Comparison of ENCODE assay signal across 29 mouse cellular contexts in genomic region chr10:122025198-122025597, GRCm38 (mm10). TPM values are rescaled to one million over a fixed set of nuclear protein-coding genes. Genes with fewer than 3 reads are reported as not detected.
A peak's percentile ranks its signal among the peaks of the same experiment; 100 is the strongest.
DNase-seq lines count a peak whose midpoint lies in the region; ATAC-seq lines count a peak whose summit lies in the region.
"Had no signal": no experiment of that assay in that cellular context is flagged by ENCODE, and none has a peak within 500 bp of the region (broad histone marks: within the 10 kb centered on the region; RNA-seq: fewer than 3 reads in every experiment).

No protein-coding gene starts in this region.

- DNase-seq in heart, adult 11 months: peak; percentile 88
- no peak for DNase-seq in heart, postnatal 25 days (ENCODE audit: low spot score)
- DNase-seq in right cerebral cortex, postnatal 4 days: peak; percentile 37
- no peak for DNase-seq in right cerebral cortex, adult 2 months (ENCODE audit: low spot score in 2 of 2)
- DNase-seq in cerebellum, adult 18-20 months: no peak
- no peak for DNase-seq in cerebellum, adult 9-11 months
- DNase-seq: adrenal gland, adult 2 months; B cell, adult 2 months; cerebellum, adult 11-12 months; cerebellum, postnatal 25 days; gastrocnemius, postnatal 14 days; kidney, adult 2 months; liver; lung, postnatal 10 days; right cerebral cortex, adult 18-20 months; thymus, adult 18-20 months; thymus, postnatal 36 days had no signal

- peak; percentile 95 for ATAC-seq in heart, embryonic 15.5 days (replicated peaks; ENCODE audit: insufficient number of reproducible peaks, insufficient read depth, low FRiP score, low read depth)
- ATAC-seq: inflammation-experienced regulatory T-cells, adult 6 months; Patski had no signal

- H3K9ac ChIP-seq in heart, embryonic 15.5 days: no peak overlapping the region
- H3K9ac ChIP-seq: embryonic facial prominence, embryonic 15.5 days; hindbrain, embryonic 13.5 days; liver, embryonic 15.5 days; neural tube, embryonic 15.5 days had no signal

- 33% methylated on average over 6 of the region's 6 CpGs for WGBS in heart, embryonic 15.5 days

- H3K27me3 ChIP-seq in heart, embryonic 15.5 days: peaks cover 26% of the 10 kb centered on the region
- H3K27me3 ChIP-seq: CH12.LX; embryonic facial prominence, embryonic 15.5 days; hindbrain, embryonic 13.5 days; liver, embryonic 15.5 days; neural tube, embryonic 15.5 days; Patski had no signal

- 0 out of 2 replicates have a peak, but pooled peaks cover 4% of the 10 kb centered on the region for H3K9me3 ChIP-seq in heart, embryonic 15.5 days (replicated peaks)
- H3K9me3 ChIP-seq: embryonic facial prominence, embryonic 15.5 days; limb, embryonic 10.5 days; liver, embryonic 15.5 days; neural tube, embryonic 15.5 days had no signal

- no peak overlapping the region for H3K4me3 ChIP-seq in heart, embryonic 15.5 days
- H3K4me3 ChIP-seq: embryonic facial prominence, embryonic 15.5 days; hindbrain, embryonic 13.5 days; limb, embryonic 10.5 days; liver, embryonic 15.5 days; neural tube, embryonic 15.5 days had no signal

- H3K4me1 ChIP-seq in heart, embryonic 15.5 days (replicated peaks): peaks cover 20% of the 10 kb centered on the region

- peaks cover 4% of the 10 kb centered on the region; the same call in 1 of the 2 replicates for H3K36me3 ChIP-seq in heart, embryonic 15.5 days
- H3K36me3 ChIP-seq: G1E; liver, embryonic 15.5 days had no signal

- H3K4me2 ChIP-seq in heart, embryonic 15.5 days: no peak overlapping the region; the same call in 1 of the 2 replicates
- H3K4me2 ChIP-seq: embryonic facial prominence, embryonic 15.5 days; hindbrain, embryonic 13.5 days; liver, embryonic 15.5 days; midbrain, embryonic 11.5 days; neural tube, embryonic 15.5 days had no signal

- H3K27ac ChIP-seq in heart, embryonic 15.5 days: no peak overlapping the region; the same call in 1 of the 2 replicates
- H3K27ac ChIP-seq: embryonic facial prominence, embryonic 15.5 days; hindbrain, embryonic 13.5 days; kidney, postnatal 0 days; limb, embryonic 10.5 days; liver, embryonic 15.5 days; neural tube, embryonic 15.5 days had no signal

- intact Hi-C loops in heart, postnatal 25 days (cut with DNase I): no loop called here

RNA-seq across cellular contexts. Expression of gene Srgap1, which starts 21.9 kb away (rescaled TPM):
- total RNA-seq in heart, postnatal 25 days (2021): 1 to 10 TPM; 2.0 to 2.4 TPM
- 7.1 and 7.6 TPM in 2 replicates for polyA plus RNA-seq in heart, embryonic 15.5 days (2015; fragmentation: Nextera tagmentation; extraction: Ambion mirVana)
- total RNA-seq: CH12.LX had no signal
- polyA plus RNA-seq: G1E had no signal

Comparison
In these comparisons a context has a peak if more than half of its experiments do, and no peak if none do; other contexts are left out.
1. DNase-seq: peak in heart, adult 11 months (single experiment) and right cerebral cortex, postnatal 4 days (single experiment); none in heart, postnatal 25 days (single experiment), right cerebral cortex, adult 2 months (0 of 2), cerebellum, adult 18-20 months (0 of 2) and cerebellum, adult 9-11 months (single experiment).